Mouse (Mus musculus) liver, postnatal 0 days (tissue): ENCODE measurements around the gene Fbxo45.
"Not testable (repeated sequence)": the region's sequence is repeated elsewhere in the genome, so short reads cannot be mapped to it uniquely, and the experiment has no call there.

Experiments
- CTCF ChIP-seq: sonication (generic); IDR thresholded peaks from 2 replicates; pipeline ENCODE4 v1.5.1; 2016; ENCODE audit warnings: antibody characterized with exemption, low read depth
- EP300 ChIP-seq: IDR thresholded peaks from 2 replicates; pipeline ENCODE4 v1.6.1; 2016; ENCODE audit warnings: antibody characterized with exemption, low read depth, mild to moderate bottlenecking

GRCm38 (mm10) chr16:32232050-32232449 lies 14.9 kb downstream of the Fbxo45 start:
- TF ChIP-seq CTCF, EP300: not testable (repeated sequence)
